Mouse (Mus musculus) ES-E14 (cell line): ENCODE measurements around the gene Alkbh1. TPM values are rescaled to one million over a fixed set of nuclear protein-coding genes. Genes with fewer than 3 reads are reported as not detected.

Experiments used
- DNase-seq: peaks from one replicate; pipeline ENCODE4 v3.0.0-alpha.2; 2013; ENCODE audit warnings: low read depth, low spot score
- H3K27ac ChIP-seq: 2 replicates; pipeline ENCODE4 v1.5.1; 2012; ENCODE audit warnings: low read depth, mild to moderate bottlenecking, low read length, moderate library complexity, mixed read lengths; ENCODE audit not compliant: poor library complexity, insufficient read depth, severe bottlenecking
- H3K36me3 ChIP-seq: 2 replicates; pipeline ENCODE4 v1.6.1; 2012; ENCODE audit warnings: mild to moderate bottlenecking, low read length, moderate library complexity, mixed read lengths; ENCODE audit not compliant: control insufficient read depth, poor library complexity, insufficient read depth, severe bottlenecking
- H3K4me1 ChIP-seq, 2 experiments: fragments of 150-350 bp in 1 of 2; sonication (generic) in 1 of 2; 2 replicates each; pipeline ENCODE4 v1.6.1; 2012; ENCODE audit warnings: low read length in 2 of 2, mild to moderate bottlenecking in 1 of 2, mixed read lengths in 1 of 2; ENCODE audit not compliant: control insufficient read depth in 2 of 2, insufficient read depth in 2 of 2, poor library complexity in 1 of 2
- H3K4me3 ChIP-seq, 2 experiments: fragments of 150-350 bp in 1 of 2; sonication (generic) in 1 of 2; 2 replicates each; pipeline ENCODE4 v1.5.1; 2012; ENCODE audit warnings: low read length in 2 of 2, low read depth in 1 of 2, mild to moderate bottlenecking in 1 of 2, mixed read lengths in 1 of 2; ENCODE audit not compliant: insufficient read depth in 1 of 2, poor library complexity in 1 of 2, severe bottlenecking in 1 of 2
- H3K9ac ChIP-seq: 2 replicates; pipeline ENCODE4 v1.6.1; 2012; ENCODE audit warnings: low read depth, mild to moderate bottlenecking, low read length, mixed read lengths; ENCODE audit not compliant: poor library complexity, insufficient read depth, severe bottlenecking
- H3K9me3 ChIP-seq: fragments of 150-350 bp; sonication (generic); 2 replicates; pipeline ENCODE4 v1.6.1; 2012; ENCODE audit warnings: low read depth, mild to moderate bottlenecking, low read length; ENCODE audit not compliant: control insufficient read depth, insufficient read depth
- CHD2 ChIP-seq: IDR thresholded peaks from 2 replicates; pipeline ENCODE4 v1.6.1; 2014; ENCODE audit warnings: mild to moderate bottlenecking, low read depth, low read length, inconsistent platforms
- HCFC1 ChIP-seq: IDR thresholded peaks from 2 replicates; pipeline ENCODE4 v1.6.1; 2012; ENCODE audit warnings: low read length, inconsistent platforms, borderline replicate concordance; ENCODE audit not compliant: insufficient read depth
- MAFK ChIP-seq: IDR thresholded peaks from 2 replicates; pipeline ENCODE4 v1.6.1; 2014; ENCODE audit warnings: mild to moderate bottlenecking, low read depth, low read length, inconsistent platforms; ENCODE audit not compliant: insufficient read depth
- ZC3H11A ChIP-seq: IDR thresholded peaks from 2 replicates; pipeline ENCODE4 v1.6.1; 2012; ENCODE audit warnings: low read depth, mild to moderate bottlenecking, inconsistent platforms, low read length, borderline replicate concordance
- ZNF384 ChIP-seq: IDR thresholded peaks from 2 replicates; pipeline ENCODE4 v1.6.1; 2012; ENCODE audit warnings: low read depth, low read length, inconsistent platforms
- in situ Hi-C, 2 experiments: fragments of 600-800 bp; cut with MboI; formaldehyde crosslinking; loops; one replicate each; pipeline ENCODE4 v1.15.1; 2025; ENCODE audit warnings: low sequenced_read_pairs in 2 of 2, inconsistent platforms in 1 of 2; ENCODE audit not compliant: unreplicated experiment in 2 of 2
- total RNA-seq: library from RNA; depleted of rRNA; stranded (reverse); fragments of 300-350 nt; gene quantifications from 2 replicates; pipeline ENCODE4 v1.2.3, GENCODE M21; 2012

Alkbh1 gene
- total RNA-seq, 1 experiment = 90.0 TPM

DNA sequence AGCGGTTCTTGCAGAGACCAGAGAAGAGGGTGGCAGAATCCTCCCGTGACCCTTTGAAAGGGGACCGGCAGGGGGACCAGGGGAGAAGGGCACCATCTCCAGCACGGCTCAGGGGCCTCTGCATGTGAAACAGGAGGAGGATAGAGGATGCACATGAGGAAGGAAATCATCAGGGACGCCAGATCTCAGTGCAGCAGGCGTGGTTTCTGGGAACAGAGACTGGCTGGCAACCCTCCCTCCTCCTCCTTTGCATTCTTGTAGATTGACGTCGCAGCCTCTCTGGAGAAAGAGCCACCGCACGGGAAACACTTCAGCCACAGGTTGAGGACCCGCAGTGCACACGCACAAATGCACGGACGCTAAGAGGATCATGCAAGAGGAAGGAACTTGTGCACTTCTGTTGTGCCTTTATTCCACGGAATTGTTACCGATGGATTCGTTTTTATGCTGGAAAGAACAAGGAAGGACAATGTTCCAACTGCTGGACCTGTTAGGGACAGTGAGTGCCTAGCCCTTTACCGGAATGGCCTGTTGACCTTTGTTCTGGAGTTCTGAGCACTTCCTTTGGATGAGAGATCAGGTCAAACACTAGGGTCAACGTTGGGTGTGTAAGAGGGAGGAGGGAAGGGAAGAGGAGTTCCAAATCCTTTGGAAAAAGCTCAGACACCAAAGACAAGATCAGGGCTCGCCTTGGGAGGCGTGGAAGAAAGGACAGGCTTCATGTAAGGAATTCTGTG, 35.8 kb downstream of the Alkbh1 start:
- Histone ChIP-seq H3K9ac (no peak overlapping the region), H3K9me3 (no peaks in the 10 kb centered on the region), H3K36me3 (no peaks in the 10 kb centered on the region), H3K4me3 (peak overlapping the region; percentile 30 to 35), H3K27ac (peak overlapping the region; percentile 41; the same call in 1 of the 2 replicates), H3K4me1 (peaks cover 14 to 15% of the 10 kb centered on the region in 2 experiments)
- in situ Hi-C loops = no loop called here
- peak; percentile 48 for DNase-seq
- TF ChIP-seq CHD2 = no peak
- TF ChIP-seq ZC3H11A = no peak
- TF ChIP-seq MAFK = no peak
- no peak for TF ChIP-seq ZNF384
- no peak for TF ChIP-seq HCFC1

- H3K27ac ChIP-seq = no peak overlapping the region
- no peak overlapping the region for H3K4me3 ChIP-seq
- TF ChIP-seq ZNF384 = no peak
- TF ChIP-seq HCFC1 = no peak
- TF ChIP-seq ZC3H11A = no peak
- no peak for TF ChIP-seq MAFK
- TF ChIP-seq CHD2 = no peak
- peaks cover 13% of the 10 kb centered on the region in 2 experiments for H3K4me1 ChIP-seq
- no peak for DNase-seq
- in situ Hi-C loops = no loop called here
- no peak overlapping the region for H3K9ac ChIP-seq
- H3K36me3 ChIP-seq = no peaks in the 10 kb centered on the region
- no peaks in the 10 kb centered on the region for H3K9me3 ChIP-seq
Observed at GRCm38 (mm10) chr12:87405721-87406120, 38.1 kb downstream of the Alkbh1 start.

- H3K9me3 ChIP-seq = no peaks in the 10 kb centered on the region
- H3K4me1 ChIP-seq = peaks cover 12 to 13% of the 10 kb centered on the region in 2 experiments
- H3K9ac ChIP-seq = no peak overlapping the region
- DNase-seq = no peak
- in situ Hi-C loops = no loop called here
- no peak overlapping the region for H3K27ac ChIP-seq
- H3K36me3 ChIP-seq = no peaks in the 10 kb centered on the region
- H3K4me3 ChIP-seq = no peak overlapping the region
- no peak for TF ChIP-seq ZNF384
- no peak for TF ChIP-seq HCFC1
- TF ChIP-seq MAFK = no peak
- no peak for TF ChIP-seq CHD2
- TF ChIP-seq ZC3H11A = no peak
Observed at GRCm38 (mm10) chr12:87405165-87405564, 38.7 kb downstream of the Alkbh1 start.

- in situ Hi-C loops = no loop called here
- TF ChIP-seq ZC3H11A (no peak), ZNF384 (no peak), CHD2 (no peak), HCFC1 (no peak), MAFK (no peak)
Observed at GRCm38 (mm10) chr12:87401883-87402282, 41.9 kb downstream of the Alkbh1 start.

More at GRCm38 (mm10) chr12:87401883-87402282, 41.9 kb downstream of the Alkbh1 start:
- Histone ChIP-seq H3K4me1 (peaks cover 2 to 4% of the 10 kb centered on the region in 2 experiments; a peak in 2 of 4 replicates), H3K9me3 (no peaks in the 10 kb centered on the region), H3K9ac (no peak overlapping the region), H3K4me3 (no peak overlapping the region), H3K36me3 (no peaks in the 10 kb centered on the region), H3K27ac (no peak overlapping the region)
- DNase-seq = no peak
